Mouse (Mus musculus) kidney, adult 2 months (tissue): ENCODE measurements around the gene Cacna1d.

ENCODE experiments used
- CTCF ChIP-seq: fragments of 200-500 bp; conservative IDR thresholded peaks from 2 replicates; pipeline ENCODE4 v1.5.1; 2011; ENCODE audit warnings: low read depth, mild to moderate bottlenecking, control low read depth, low read length, moderate library complexity, mixed read lengths; ENCODE audit not compliant: insufficient read depth, insufficient read length
- POLR2A ChIP-seq: fragments of 200-500 bp; IDR thresholded peaks from one replicate; pipeline ENCODE4 v1.6.1; 2011; ENCODE audit warnings: low read depth, low read length, control low read depth

- TF ChIP-seq CTCF (no peak), POLR2A (no peak)
Observed at GRCm38 (mm10) chr14:30219851-30220250, 271.4 kb downstream of the Cacna1d start.
